Mouse (Mus musculus) heart, postnatal 4 days (tissue): ENCODE data around the gene Lair1. TPM values are rescaled to one million over a fixed set of nuclear protein-coding genes. Genes with fewer than 3 reads are reported as not detected.

ENCODE experiments used
- DNase-seq: peaks from one replicate; pipeline ENCODE4 v3.0.0; 2021
- total RNA-seq, 2 experiments: library from RNA; stranded (reverse); gene quantifications; 2 replicates each; pipeline ENCODE4 v1.2.3; 2021

Gene Lair1
- total RNA-seq, 2 experiments from 2014 or later: 0.54 to 0.55 TPM

- no peak for DNase-seq
These were observed 101.0 kb downstream of the Lair1 start for GRCm38 (mm10) chr7:3962017-3962416.

DNA sequence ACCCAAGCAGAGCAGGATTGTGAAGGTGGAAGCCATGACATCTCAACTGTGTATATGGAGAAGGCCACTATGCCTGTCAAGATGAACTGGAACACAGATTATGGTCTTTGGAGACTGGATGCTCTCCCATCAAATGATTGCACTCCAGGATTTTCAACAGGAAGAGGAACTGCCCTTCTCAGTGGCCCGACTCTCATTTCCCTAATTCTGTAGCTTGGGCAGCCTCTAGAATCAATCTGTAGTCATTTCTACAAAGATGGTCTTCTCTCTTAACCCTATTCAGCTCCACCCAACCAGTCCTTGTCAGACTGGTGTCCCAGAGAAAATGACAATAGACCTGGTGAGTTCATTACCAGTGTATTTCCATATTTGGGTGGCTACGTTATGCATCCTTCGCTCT lies 105.6 kb downstream of the Lair1 start:
- DNase-seq: no peak

Other genes with a start within 250 kb of the Lair1 start
- gene Gm15448, start 237.5 kb downstream of the Lair1 start, total RNA-seq: not detected
- gene Pira2, start 218.2 kb downstream of the Lair1 start, total RNA-seq: under 1 TPM in 1 of 2 experiments, not detected in 1; 0.14 TPM
- gene Gm14548, start 165.1 kb downstream of the Lair1 start, total RNA-seq: under 1 TPM in 1 of 2 experiments, not detected in 1; 0.29 TPM
- gene Lilra6, start 147.7 kb downstream of the Lair1 start, total RNA-seq: under 1 TPM; 0.12 to 0.14 TPM
- gene Ttyh1, start 56.2 kb upstream of the Lair1 start, total RNA-seq: 1 to 10 TPM; 1.1 to 2.1 TPM
- gene Leng8, start 73.8 kb upstream of the Lair1 start, total RNA-seq: 10 to 100 TPM; 63.7 to 77.8 TPM
- 1 to 10 TPM; 2.1 to 3.0 TPM for gene Leng9, start 87.2 kb upstream of the Lair1 start, total RNA-seq
- 10 to 100 TPM; 13.6 to 14.0 TPM for gene Cdc42ep5, start 101.7 kb upstream of the Lair1 start, total RNA-seq
- gene Lilra5, start 174.6 kb upstream of the Lair1 start, total RNA-seq: under 1 TPM; 0.21 to 0.32 TPM